In genomic region chr14:94869011-94869410, GRCm38 (mm10) we compare ENCODE assay signal across 19 mouse cellular contexts.
"Had no signal": no experiment of that assay in that cellular context is flagged by ENCODE, and none has a peak within 500 bp of the region (broad histone marks: within the 10 kb centered on the region; RNA-seq: fewer than 3 reads in every experiment).

No protein-coding gene starts in this region.

- H3K27me3 ChIP-seq: limb, embryonic 13.5 days; liver, embryonic 12.5 days; liver, embryonic 15.5 days; lung, embryonic 15.5 days; stomach, embryonic 15.5 days had no signal

- H3K4me3 ChIP-seq: limb, embryonic 10.5 days; limb, embryonic 13.5 days; liver, embryonic 12.5 days; liver, embryonic 15.5 days; lung, embryonic 15.5 days; stomach, embryonic 15.5 days had no signal

- H3K9me3 ChIP-seq: limb, embryonic 10.5 days; limb, embryonic 13.5 days; liver, embryonic 12.5 days; liver, embryonic 15.5 days; lung, embryonic 15.5 days; stomach, embryonic 15.5 days had no signal

- H3K4me1 ChIP-seq: limb, embryonic 10.5 days; limb, embryonic 13.5 days; liver, embryonic 12.5 days; liver, embryonic 15.5 days; lung, embryonic 15.5 days; stomach, embryonic 15.5 days had no signal

- ATAC-seq: liver, embryonic 12.5 days had no signal

- DNase-seq: kidney, adult 8-10 months; kidney, postnatal 14 days; kidney, postnatal 4 days; liver; lung, adult 18-20 months; lung, postnatal 10 days; lung, postnatal 36 days; midbrain, embryonic 14.5 days; right cerebral cortex, postnatal 25 days; spleen, adult 18-20 months; thymus, adult 18-20 months; thymus, postnatal 4 days had no signal

- H3K36me3 ChIP-seq: limb, embryonic 10.5 days; limb, embryonic 13.5 days; liver, embryonic 12.5 days; liver, embryonic 15.5 days; lung, embryonic 15.5 days; stomach, embryonic 15.5 days had no signal

- H3K4me2 ChIP-seq: limb, embryonic 13.5 days; liver, embryonic 12.5 days; liver, embryonic 15.5 days; lung, embryonic 15.5 days; midbrain, embryonic 11.5 days; stomach, embryonic 15.5 days had no signal

- H3K9ac ChIP-seq: limb, embryonic 13.5 days; liver, embryonic 12.5 days; liver, embryonic 15.5 days; lung, embryonic 15.5 days; stomach, embryonic 15.5 days had no signal

- H3K27ac ChIP-seq: limb, embryonic 10.5 days; limb, embryonic 13.5 days; liver, embryonic 12.5 days; liver, embryonic 15.5 days; lung, embryonic 15.5 days; stomach, embryonic 15.5 days had no signal
